Mouse (Mus musculus) intestine, embryonic 16.5 days (tissue): ENCODE measurements at regions not wholly inside any gene's neighbourhood (a gene's known extent, or its start where the extent isn't known, plus 50 kb on each side); places are given as distances from the start of the nearest gene placed in this dataset.
"Not testable (repeated sequence)": the region's sequence is repeated elsewhere in the genome, so short reads cannot be mapped to it uniquely, and the experiment has no call there.

Experiments used
- ATAC-seq: fragments of 200-750 bp; cut with Nextera tagmentation; 2 replicates; pipeline ENCODE4 v1.8.0; 2017; ENCODE audit warnings: moderate TSS enrichment, moderate library complexity
- H3K27ac ChIP-seq: fragments of 300-500 bp; sonication (generic); 2 replicates; pipeline ENCODE4 v1.5.1; 2014; ENCODE audit warnings: mild to moderate bottlenecking, low read length
- H3K27me3 ChIP-seq: fragments of 300-500 bp; sonication (generic); replicated peaks from 2 replicates; pipeline ENCODE4 v1.6.1; 2014; ENCODE audit warnings: low read length, control low read depth, mixed read lengths; ENCODE audit not compliant: control insufficient read depth, insufficient read depth
- H3K36me3 ChIP-seq: fragments of 300-500 bp; sonication (generic); 2 replicates; pipeline ENCODE4 v1.6.1; 2014; ENCODE audit warnings: low read length, control low read depth; ENCODE audit not compliant: control insufficient read depth, insufficient read depth
- H3K4me1 ChIP-seq: fragments of 300-500 bp; sonication (generic); 2 replicates; pipeline ENCODE4 v1.6.1; 2014; ENCODE audit warnings: low read length, control low read depth, mixed read lengths; ENCODE audit not compliant: control insufficient read depth, insufficient read depth
- H3K4me2 ChIP-seq: fragments of 300-500 bp; sonication (generic); 2 replicates; pipeline ENCODE4 v1.6.1; 2014; ENCODE audit warnings: low read depth, low read length, control low read depth
- H3K4me3 ChIP-seq: fragments of 300-500 bp; sonication (generic); 2 replicates; pipeline ENCODE4 v1.5.1; 2014; ENCODE audit warnings: mild to moderate bottlenecking, low read length
- H3K9ac ChIP-seq: fragments of 300-500 bp; sonication (generic); 2 replicates; pipeline ENCODE4 v1.6.1; 2014; ENCODE audit warnings: low read depth, low read length
- H3K9me3 ChIP-seq: fragments of 300-500 bp; sonication (generic); 2 replicates; pipeline ENCODE4 v1.6.1; 2016; ENCODE audit warnings: low read length, control low read depth; ENCODE audit not compliant: control insufficient read depth
- WGBS: fragments of 180-500 bp; shearing (Covaris S2); extraction: QIAGEN DNeasy Blood & Tissue Kit; methylation state at CpG from one replicate; pipeline ENCODE4 v1.1.7; 2014; 5-methylcytosine and 5-hydroxymethylcytosine counted together

GRCm38 (mm10) chr1:65681960-65682359 is 244.4 kb upstream of the Crygf start:
- 17% methylated on average over 1 of the region's 1 CpGs for WGBS
- ATAC-seq: no peak
- H3K9ac ChIP-seq: no peak overlapping the region
- no peak overlapping the region for H3K4me3 ChIP-seq
- H3K36me3 ChIP-seq: no peaks in the 10 kb centered on the region
- no peaks in the 10 kb centered on the region for H3K4me1 ChIP-seq
- no peak overlapping the region for H3K27ac ChIP-seq
- H3K9me3 ChIP-seq: no peaks in the 10 kb centered on the region
- H3K4me2 ChIP-seq: no peak overlapping the region
- no peaks in the 10 kb centered on the region for H3K27me3 ChIP-seq

DNA sequence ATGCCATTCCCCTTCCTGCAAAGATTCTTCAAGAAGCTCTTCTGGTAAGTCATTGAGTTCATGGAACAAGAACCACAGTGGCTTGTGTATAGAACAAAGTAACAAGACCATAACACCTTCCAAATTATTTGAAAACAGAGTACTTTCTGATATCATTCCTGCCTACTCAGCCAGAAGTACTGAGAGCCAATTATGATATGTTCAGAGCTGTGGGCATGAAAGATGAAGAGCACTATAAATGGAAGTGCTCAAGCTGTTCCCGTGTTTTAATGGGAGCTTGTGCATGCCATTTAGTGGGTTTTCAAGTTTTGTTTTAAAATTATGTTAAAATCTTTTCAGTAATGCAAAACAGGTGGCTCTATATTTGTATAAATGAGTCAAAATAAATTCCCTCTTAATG is 239.0 kb upstream of the Crygf start:
- 76% methylated on average over 1 of the region's 1 CpGs for WGBS
- Histone ChIP-seq H3K27me3 (no peaks in the 10 kb centered on the region), H3K4me2 (no peak overlapping the region), H3K4me1 (no peaks in the 10 kb centered on the region), H3K27ac (no peak overlapping the region), H3K36me3 (no peaks in the 10 kb centered on the region), H3K9ac (no peak overlapping the region), H3K9me3 (no peaks in the 10 kb centered on the region), H3K4me3 (no peak overlapping the region)
- ATAC-seq: no peak

DNA sequence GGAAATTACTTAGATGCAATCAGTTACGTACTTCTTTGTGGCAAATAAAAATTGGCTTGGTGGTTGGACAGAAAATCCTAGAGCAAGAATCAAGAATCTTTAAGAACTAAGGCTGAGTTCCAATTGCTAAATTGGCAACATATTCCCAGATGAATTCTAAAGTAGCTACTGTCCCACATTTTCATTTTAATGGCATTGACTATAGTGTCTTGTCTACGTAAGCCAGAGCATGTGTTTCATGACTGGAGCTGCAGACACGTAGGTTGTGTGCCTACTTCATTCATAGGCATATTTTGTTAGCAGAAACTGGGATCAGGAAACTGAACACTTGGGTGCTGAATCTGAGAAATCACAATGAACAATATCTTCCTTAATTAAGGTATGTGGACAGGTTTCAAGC is 196.1 kb upstream of the Crygf start:
- H3K9me3 ChIP-seq: no peaks in the 10 kb centered on the region
- no peak for ATAC-seq
- no peaks in the 10 kb centered on the region for H3K36me3 ChIP-seq
- 78% methylated on average over 3 of the region's 3 CpGs for WGBS
- H3K9ac ChIP-seq: no peak overlapping the region
- no peak overlapping the region for H3K4me3 ChIP-seq
- no peak overlapping the region for H3K4me2 ChIP-seq
- H3K27me3 ChIP-seq: no peaks in the 10 kb centered on the region
- H3K27ac ChIP-seq: no peak overlapping the region
- H3K4me1 ChIP-seq: no peaks in the 10 kb centered on the region

- no peaks in the 10 kb centered on the region for H3K36me3 ChIP-seq
- no peak overlapping the region for H3K4me2 ChIP-seq
- no peak overlapping the region for H3K27ac ChIP-seq
- H3K4me1 ChIP-seq: no peaks in the 10 kb centered on the region
- no peak overlapping the region for H3K4me3 ChIP-seq
- H3K27me3 ChIP-seq: no peaks in the 10 kb centered on the region
- 70% methylated on average over 2 of the region's 2 CpGs for WGBS
- H3K9me3 ChIP-seq: no peaks in the 10 kb centered on the region
- H3K9ac ChIP-seq: no peak overlapping the region
- no peak for ATAC-seq
Observed at GRCm38 (mm10) chr1:65757951-65758350, 168.4 kb upstream of the Crygf start.

GRCm38 (mm10) chr1:65761141-65761540 is 165.2 kb upstream of the Crygf start:
- H3K27me3 ChIP-seq: no peaks in the 10 kb centered on the region
- no peak overlapping the region for H3K4me3 ChIP-seq
- ATAC-seq: no peak
- no peaks in the 10 kb centered on the region for H3K9me3 ChIP-seq
- no peak overlapping the region for H3K27ac ChIP-seq
- no peaks in the 10 kb centered on the region for H3K36me3 ChIP-seq
- 63% methylated on average over 2 of the region's 2 CpGs for WGBS
- H3K4me1 ChIP-seq: no peaks in the 10 kb centered on the region
- H3K4me2 ChIP-seq: no peak overlapping the region
- no peak overlapping the region for H3K9ac ChIP-seq

DNA sequence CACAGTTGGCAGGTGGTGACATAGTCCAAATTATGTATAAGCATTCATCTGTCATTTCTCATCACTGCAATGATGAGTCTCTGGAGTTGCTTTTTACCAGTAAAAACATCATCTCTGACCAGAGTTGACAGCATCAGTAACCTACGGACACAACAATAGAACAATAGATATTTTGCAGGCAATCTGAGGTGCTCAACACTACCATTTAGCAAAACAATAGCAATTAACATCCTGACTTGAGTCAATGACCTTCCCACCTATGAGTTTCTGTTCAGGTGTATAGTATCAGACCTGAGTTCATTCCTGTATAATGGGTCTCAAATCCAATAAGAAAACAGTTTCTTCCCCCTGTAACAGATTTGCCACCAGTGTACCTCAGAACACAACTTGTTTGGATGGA is 126.1 kb upstream of the Crygf start:
- WGBS: 89% methylated on average over 1 of the region's 1 CpGs
- no peaks in the 10 kb centered on the region for H3K36me3 ChIP-seq
- no peak overlapping the region for H3K4me2 ChIP-seq
- no peaks in the 10 kb centered on the region for H3K4me1 ChIP-seq
- no peak for ATAC-seq
- no peak overlapping the region for H3K27ac ChIP-seq
- no peak overlapping the region for H3K9ac ChIP-seq
- H3K4me3 ChIP-seq: no peak overlapping the region
- H3K27me3 ChIP-seq: no peaks in the 10 kb centered on the region
- no peaks in the 10 kb centered on the region for H3K9me3 ChIP-seq

- H3K4me3 ChIP-seq: no peak overlapping the region
- no peak overlapping the region for H3K27ac ChIP-seq
- no peaks in the 10 kb centered on the region for H3K4me1 ChIP-seq
- H3K9me3 ChIP-seq: no peaks in the 10 kb centered on the region
- no peak overlapping the region for H3K4me2 ChIP-seq
- 64% methylated on average over 5 of the region's 5 CpGs for WGBS
- H3K36me3 ChIP-seq: no peaks in the 10 kb centered on the region
- H3K27me3 ChIP-seq: no peaks in the 10 kb centered on the region
- no peak for ATAC-seq
- H3K9ac ChIP-seq: no peak overlapping the region
Observed at GRCm38 (mm10) chr1:65820771-65821170, 105.5 kb upstream of the Crygf start.

DNA sequence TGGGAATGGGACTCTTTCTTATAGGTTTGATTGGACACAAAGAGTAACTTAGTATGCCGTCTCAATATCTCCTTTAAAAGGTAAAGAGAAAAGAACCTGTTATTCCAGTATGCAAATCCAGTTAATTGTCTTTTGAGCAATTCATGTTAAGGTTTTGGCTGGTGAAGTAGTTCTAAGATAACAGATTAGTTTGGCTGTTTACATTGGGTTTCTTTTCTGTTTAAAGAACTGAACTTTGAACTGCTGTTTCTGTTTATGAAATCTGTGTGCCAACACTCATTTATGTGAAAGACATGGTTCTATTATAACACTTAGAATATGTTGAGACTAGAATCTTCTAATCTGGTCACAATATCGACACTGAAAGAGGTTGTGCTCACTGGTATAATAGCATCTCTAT is 85.2 kb upstream of the Crygf start:
- peak; percentile 55 for ATAC-seq
- H3K9me3 ChIP-seq: no peaks in the 10 kb centered on the region
- no peak overlapping the region for H3K4me3 ChIP-seq
- H3K4me2 ChIP-seq: no peak overlapping the region
- WGBS: 50% methylated on average over 2 of the region's 2 CpGs
- H3K27me3 ChIP-seq: no peaks in the 10 kb centered on the region
- H3K36me3 ChIP-seq: no peaks in the 10 kb centered on the region
- H3K27ac ChIP-seq: no peak overlapping the region
- H3K4me1 ChIP-seq: no peaks in the 10 kb centered on the region
- no peak overlapping the region for H3K9ac ChIP-seq

DNA sequence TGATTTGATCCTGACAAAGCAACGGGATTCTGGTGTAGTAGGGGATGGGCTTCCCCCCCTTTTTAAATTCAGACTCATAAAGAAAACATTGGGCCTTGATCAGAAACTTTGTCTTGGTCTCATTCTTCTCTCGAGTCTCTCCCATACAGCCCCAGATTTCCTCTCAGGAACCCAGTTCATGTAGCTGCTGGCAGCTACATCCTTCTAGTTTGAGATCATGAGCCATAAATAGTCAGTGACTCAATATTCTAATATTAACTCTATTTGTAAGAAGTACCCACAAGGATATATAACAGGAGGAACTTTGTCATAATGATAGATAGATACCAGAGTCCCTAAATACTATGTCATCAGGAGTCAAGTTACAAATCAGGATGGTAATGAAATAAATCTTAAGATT is 79.3 kb upstream of the Crygf start:
- no peak overlapping the region for H3K4me2 ChIP-seq
- WGBS: 61% methylated on average over 2 of the region's 2 CpGs

DNA sequence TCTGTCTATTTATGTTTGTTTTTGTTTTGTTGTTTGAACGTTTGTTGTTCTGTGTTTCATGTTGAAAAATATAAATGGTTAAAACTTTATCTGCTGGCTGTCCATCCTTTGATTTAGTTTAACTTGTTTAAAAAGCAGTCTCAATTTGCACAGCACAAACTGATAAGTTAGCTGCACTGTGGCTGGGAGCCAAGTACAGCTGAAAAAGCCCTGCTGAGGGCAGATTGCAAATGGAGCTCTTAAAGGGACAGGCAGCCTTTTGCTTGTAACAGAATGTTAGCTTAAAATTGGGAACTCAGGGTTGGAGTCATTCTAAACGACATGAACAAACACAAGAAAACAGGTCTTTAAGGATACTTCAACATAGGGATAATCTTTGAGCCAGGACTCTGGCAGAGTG is 52.6 kb upstream of the Crygf start:
- H3K4me1 ChIP-seq, H3K9ac ChIP-seq, H3K27ac ChIP-seq, H3K9me3 ChIP-seq, ATAC-seq, H3K36me3 ChIP-seq, H3K4me2 ChIP-seq, H3K4me3 ChIP-seq, H3K27me3 ChIP-seq: not testable (repeated sequence)
- WGBS: 70% methylated on average over 2 of the region's 2 CpGs

More for the DNA sequence above, 79.3 kb upstream of the Crygf start:
- Histone ChIP-seq H3K27me3 (no peaks in the 10 kb centered on the region), H3K9ac (no peak overlapping the region), H3K4me1 (no peaks in the 10 kb centered on the region), H3K9me3 (no peaks in the 10 kb centered on the region), H3K27ac (no peak overlapping the region), H3K36me3 (no peaks in the 10 kb centered on the region), H3K4me3 (no peak overlapping the region)
- ATAC-seq: no peak
